Mouse (Mus musculus) midbrain, embryonic 12.5 days (tissue): ENCODE results near the gene Scyl2. TPM values are rescaled to one million over a fixed set of nuclear protein-coding genes. Genes with fewer than 3 reads are reported as not detected.

ENCODE experiments used
- ATAC-seq: fragments of 200-750 bp; cut with Nextera tagmentation; 2 replicates; pipeline ENCODE4 v1.8.0; 2017; ENCODE audit warnings: low read depth, moderate TSS enrichment, moderate library complexity; ENCODE audit not compliant: low FRiP score
- H3K27ac ChIP-seq: fragments of 300-500 bp; sonication (generic); replicated peaks from 2 replicates; pipeline ENCODE4 v1.5.1; 2016; ENCODE audit warnings: mild to moderate bottlenecking
- H3K27me3 ChIP-seq: fragments of 300-500 bp; sonication (generic); 2 replicates; pipeline ENCODE4 v1.6.1; 2016; ENCODE audit warnings: mild to moderate bottlenecking
- H3K36me3 ChIP-seq: fragments of 300-500 bp; sonication (generic); 2 replicates; pipeline ENCODE4 v1.6.1; 2016
- H3K4me1 ChIP-seq: fragments of 300-500 bp; sonication (generic); 2 replicates; pipeline ENCODE4 v1.6.1; 2016
- H3K4me2 ChIP-seq: fragments of 300-500 bp; sonication (generic); replicated peaks from 2 replicates; pipeline ENCODE4 v1.6.1; 2016; ENCODE audit warnings: mild to moderate bottlenecking, moderate library complexity
- H3K4me3 ChIP-seq: fragments of 300-500 bp; sonication (generic); 2 replicates; pipeline ENCODE4 v1.5.1; 2016; ENCODE audit warnings: mild to moderate bottlenecking
- H3K9ac ChIP-seq: fragments of 300-500 bp; sonication (generic); replicated peaks from 2 replicates; pipeline ENCODE4 v1.6.1; 2016; ENCODE audit warnings: mild to moderate bottlenecking, moderate library complexity
- H3K9me3 ChIP-seq: fragments of 300-500 bp; sonication (generic); 2 replicates; pipeline ENCODE4 v1.6.1; 2016; ENCODE audit warnings: mild to moderate bottlenecking
- WGBS: fragments of 180-500 bp; shearing (Covaris S2); methylation state at CpG from one replicate; pipeline ENCODE4 v1.1.7; 2016; 5-methylcytosine and 5-hydroxymethylcytosine counted together
- polyA plus RNA-seq: library from polyadenylated mRNA; unstranded; fragments of >200 nt; fragmentation: Nextera tagmentation; extraction: Ambion mirVana; gene quantifications from 2 replicates; pipeline ENCODE4 v1.2.1, GENCODE M21; 2016

Gene Scyl2
- polyA plus RNA-seq, 1 experiment from 2014 or later, result 13.5 TPM

DNA sequence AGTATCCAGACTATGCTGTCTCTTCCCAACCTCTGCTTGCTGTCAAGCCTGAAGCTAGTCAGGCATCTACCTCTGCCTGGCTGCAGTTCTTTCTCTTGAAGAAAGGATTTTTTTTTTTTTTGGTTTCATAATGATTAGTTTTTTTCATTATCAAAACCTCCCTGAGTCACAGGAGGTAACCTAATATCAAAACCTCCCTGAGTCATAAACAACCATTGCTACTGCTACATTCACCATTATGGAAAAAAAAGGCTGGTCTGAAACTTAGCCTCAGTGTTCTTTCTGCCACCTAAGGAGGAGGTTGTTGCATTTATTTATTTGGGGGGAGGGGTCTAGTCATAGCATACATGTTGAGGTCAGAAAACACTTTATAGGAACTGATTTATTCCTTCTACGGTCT lies 96.2 kb downstream of the Scyl2 start:
- H3K4me1 ChIP-seq, result peaks cover 4% of the 10 kb centered on the region; the same call in 1 of the 2 replicates
- no peak for ATAC-seq
- no peaks in the 10 kb centered on the region for H3K36me3 ChIP-seq
- H3K4me3 ChIP-seq, result no peak overlapping the region
- no peaks in the 10 kb centered on the region for H3K9me3 ChIP-seq
- H3K9ac ChIP-seq, result no peak overlapping the region
- no peak overlapping the region for H3K27ac ChIP-seq
- H3K27me3 ChIP-seq, result no peaks in the 10 kb centered on the region
- 98% methylated on average over 1 of the region's 1 CpGs for WGBS
- H3K4me2 ChIP-seq, result no peak overlapping the region

Other genes with a start within 250 kb of the Scyl2 start
- gene Gas2l3, start 242.3 kb downstream of the Scyl2 start, polyA plus RNA-seq, result 10.9 and 13.0 TPM in 2 replicates
- gene Nr1h4, start 152.7 kb downstream of the Scyl2 start, polyA plus RNA-seq, result not detected in 2 replicates
- gene Slc17a8, start 65.0 kb downstream of the Scyl2 start, polyA plus RNA-seq, result 0.59 and 0.84 TPM in 2 replicates
- 41.6 and 43.7 TPM in 2 replicates for gene Actr6, start 46.0 kb upstream of the Scyl2 start, polyA plus RNA-seq
- gene Uhrf1bp1l, start 58.7 kb upstream of the Scyl2 start, polyA plus RNA-seq, result 32.8 and 33.0 TPM in 2 replicates
- 11.9 and 16.5 TPM in 2 replicates for gene Anks1b, start 187.2 kb upstream of the Scyl2 start, polyA plus RNA-seq